Mouse (Mus musculus) c-Kit-positive CD71-positive TER-119-negative erythroid progenitor cells, embryonic 14.5 days (primary cell): ENCODE measurements around the gene Rad54l2.

ENCODE experiments used
- DNase-seq: peaks from one replicate; pipeline ENCODE4 v3.0.0-alpha.2; 2013; ENCODE audit warnings: low read depth

Rad54l2 gene

GRCm38 (mm10) chr9:106752135-106752534 lies 36.9 kb downstream of the Rad54l2 start:
- no peak for DNase-seq

GRCm38 (mm10) chr9:106739962-106740361 lies 49.0 kb downstream of the Rad54l2 start:
- no peak for DNase-seq

GRCm38 (mm10) chr9:106739056-106739455 lies 49.9 kb downstream of the Rad54l2 start:
- DNase-seq, result no peak

GRCm38 (mm10) chr9:106738199-106738985 lies 50.6 kb downstream of the Rad54l2 start:
- DNase-seq, result no peak

- DNase-seq, result no peak
Observed at GRCm38 (mm10) chr9:106733690-106734089, 55.3 kb downstream of the Rad54l2 start.

GRCm38 (mm10) chr9:106729416-106729815 lies 59.6 kb downstream of the Rad54l2 start:
- no peak for DNase-seq

GRCm38 (mm10) chr9:106726891-106727290 lies 62.1 kb downstream of the Rad54l2 start:
- DNase-seq, result peak; percentile 29

GRCm38 (mm10) chr9:106725435-106725834 lies 63.6 kb downstream of the Rad54l2 start:
- DNase-seq, result no peak

- no peak for DNase-seq
Observed at GRCm38 (mm10) chr9:106724864-106725263, 64.1 kb downstream of the Rad54l2 start.

- no peak for DNase-seq
Observed at GRCm38 (mm10) chr9:106716729-106717128, 72.3 kb downstream of the Rad54l2 start.

GRCm38 (mm10) chr9:106716232-106716631 lies 72.8 kb downstream of the Rad54l2 start:
- DNase-seq, result no peak

GRCm38 (mm10) chr9:106712470-106712869 lies 76.5 kb downstream of the Rad54l2 start:
- DNase-seq, result no peak

- no peak for DNase-seq
Observed at GRCm38 (mm10) chr9:106692973-106693481, 96.0 kb downstream of the Rad54l2 start.

GRCm38 (mm10) chr9:106688834-106689233 lies 100.2 kb downstream of the Rad54l2 start:
- no peak for DNase-seq

GRCm38 (mm10) chr9:106686983-106687650 lies 101.9 kb downstream of the Rad54l2 start:
- peak; percentile 79 for DNase-seq

GRCm38 (mm10) chr9:106685249-106686101 lies 103.5 kb downstream of the Rad54l2 start, which contains the start of gene Tex264:
Gene Tex264 (minus strand): TSS chr9:106685927.
- DNase-seq, result peak; percentile 47

GRCm38 (mm10) chr9:106684918-106685248 lies 104.1 kb downstream of the Rad54l2 start:
- DNase-seq, result no peak

- no peak for DNase-seq
Observed at GRCm38 (mm10) chr9:106684093-106684872, 104.7 kb downstream of the Rad54l2 start.

GRCm38 (mm10) chr9:106681026-106681425 lies 108.0 kb downstream of the Rad54l2 start:
- DNase-seq, result no peak

- no peak for DNase-seq
Observed at GRCm38 (mm10) chr9:106678242-106678641, 110.8 kb downstream of the Rad54l2 start.

- DNase-seq, result no peak
Observed at GRCm38 (mm10) chr9:106677702-106678101, 111.3 kb downstream of the Rad54l2 start.
